Mouse (Mus musculus) gastrocnemius, postnatal 36 days (tissue): ENCODE measurements around the gene Hdac1. TPM values are rescaled to one million over a fixed set of nuclear protein-coding genes. Genes with fewer than 3 reads are reported as not detected.

Experiments
- DNase-seq, 2 experiments: peaks; one replicate each; pipeline ENCODE4 v3.0.0; 2022
- intact Hi-C: fragments of 180-260 bp; cut with DNase I; formaldehyde crosslinking; loops from one replicate; pipeline ENCODE4 v1.15.1; 2025
- microRNA-seq, 2 experiments: library from miRNA; unstranded; fragments of <30 nt; microRNA quantifications; one replicate each; pipeline ENCODE4 v1.2.0; 2021
- total RNA-seq, 2 experiments: library from RNA; stranded (reverse); gene quantifications; 2 replicates each; pipeline ENCODE4 v1.2.3; 2021

Hdac1 gene
- total RNA-seq, 2 experiments from 2014 or later: 9.0 to 9.9 TPM

DNA sequence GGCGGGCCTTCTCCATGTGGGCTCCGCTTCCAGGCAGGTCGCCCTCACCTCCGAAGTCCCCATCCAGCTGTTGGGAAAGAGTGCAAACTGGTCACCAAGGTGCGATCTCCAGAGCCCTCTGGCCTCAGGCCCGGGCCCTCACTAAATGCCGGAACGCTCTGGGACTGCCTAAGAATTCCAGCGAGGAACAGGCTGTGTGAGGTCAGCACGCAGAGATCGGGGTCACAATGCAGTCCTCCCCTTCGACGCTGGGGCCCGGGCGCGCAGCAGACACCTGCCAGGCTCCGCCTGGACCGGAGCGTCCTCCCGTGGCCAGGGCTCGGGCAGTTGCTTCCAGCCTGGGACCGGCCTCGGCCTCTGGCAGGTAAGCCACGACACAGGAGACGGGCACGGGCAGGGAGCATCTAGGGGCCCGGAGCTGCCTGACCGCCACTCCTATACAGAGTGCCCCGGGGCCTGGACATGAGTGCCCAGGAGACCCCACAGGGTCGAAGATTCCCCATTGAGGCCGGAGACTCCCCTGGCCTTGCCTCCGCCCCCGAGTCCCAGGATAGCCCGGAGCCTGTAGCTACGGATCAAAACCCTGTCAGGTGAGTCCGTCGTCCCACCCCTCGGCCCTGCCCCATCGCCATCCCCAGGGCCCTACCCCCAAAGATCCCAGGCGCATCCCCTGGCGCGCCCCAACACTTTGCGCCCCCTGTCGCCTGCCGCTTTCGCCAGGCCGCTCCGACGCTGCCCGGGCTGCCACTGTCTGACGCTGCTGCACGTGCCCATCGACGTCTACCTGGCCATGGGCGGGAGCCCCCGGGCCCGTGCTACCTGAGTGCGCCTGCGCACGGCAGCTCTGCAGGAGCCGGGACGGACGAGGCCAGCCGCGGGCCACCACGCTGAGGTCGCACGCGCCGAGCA, 51.3 kb downstream of the Hdac1 start, which contains the start of the genes Tssk3 and Fam229a:
Gene Tssk3, minus strand, starts transcription at position 51 of the 909 bp plus-strand sequence.
Gene Fam229a, plus strand, starts transcription at position 219 of the 909 bp plus-strand sequence.
- intact Hi-C loops: no loop called here

DNA sequence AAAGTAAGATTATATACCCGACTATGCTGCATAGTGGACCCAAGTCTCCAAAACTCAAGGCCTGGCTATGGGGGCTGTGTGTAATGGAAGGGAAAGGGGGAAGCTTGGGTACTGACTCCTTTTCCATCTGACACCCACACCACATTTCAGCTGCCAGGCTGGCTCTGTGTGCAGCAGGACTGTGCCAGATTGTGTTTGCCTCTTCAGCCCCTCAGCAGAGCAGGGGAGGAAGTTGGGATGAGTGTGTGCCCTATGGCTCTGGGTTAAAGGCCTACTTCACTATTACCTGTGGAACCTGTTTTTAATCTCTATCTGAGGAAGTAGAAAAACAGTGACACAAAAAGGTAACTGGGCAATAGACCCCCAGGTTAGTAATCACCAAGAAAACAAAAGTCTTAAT, 61.4 kb downstream of the Hdac1 start:
- no peak for DNase-seq
- intact Hi-C loops: no loop called here

More for the DNA sequence above, 51.3 kb downstream of the Hdac1 start, which contains the start of the genes Tssk3 and Fam229a:
- no peak for DNase-seq

DNA sequence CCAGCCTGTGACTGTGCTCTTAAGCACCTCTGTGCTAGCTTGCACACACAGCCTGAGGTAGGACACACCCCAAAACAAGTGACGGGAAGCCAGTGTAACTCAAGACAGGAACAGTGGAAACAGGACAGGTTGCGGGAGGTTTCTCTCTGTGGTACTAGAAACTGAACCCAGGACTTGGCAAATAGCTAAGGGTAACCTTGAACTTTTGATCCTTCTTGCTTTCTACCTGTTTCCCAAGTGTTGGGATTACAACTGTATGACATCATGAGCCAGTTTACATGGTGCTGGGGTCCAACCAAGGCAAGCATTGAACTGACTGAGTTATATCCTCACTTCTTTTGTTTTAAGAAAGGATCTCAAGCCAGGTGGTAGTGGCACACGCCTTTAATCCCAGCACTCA, 62.6 kb downstream of the Hdac1 start:
- intact Hi-C loops: no loop called here
- DNase-seq: no peak

DNA sequence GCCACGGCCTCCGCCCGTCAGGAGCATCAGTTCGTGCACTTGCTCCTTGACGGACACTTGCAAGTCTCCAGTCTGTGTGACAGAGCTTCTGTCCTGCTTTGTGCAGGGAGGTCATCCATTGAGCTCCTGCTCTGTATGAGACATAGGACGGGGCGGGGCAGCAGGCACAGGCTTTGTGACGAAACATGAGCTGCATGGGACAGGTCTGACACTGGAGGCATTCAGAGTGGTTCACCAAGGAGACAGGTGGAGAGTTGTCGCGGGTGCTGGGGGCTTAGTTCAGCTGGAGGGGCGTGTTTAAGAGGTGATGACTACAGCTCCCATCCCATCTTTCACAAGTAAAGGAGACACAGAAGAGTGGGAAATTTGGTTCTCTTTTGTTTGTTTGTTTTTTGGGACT, 66.5 kb downstream of the Hdac1 start:
- no peak for DNase-seq
- intact Hi-C loops: no loop called here

Small RNA genes lying within 50 kb of the gene (microRNA-seq; reads per million reads assigned to microRNA genes)
- 0 reads per million in 2 experiments for gene Mir8119

Other genes starting within 250 kb of the Hdac1 start
- gene Rbbp4, start 207.3 kb downstream of the Hdac1 start, total RNA-seq: 10 to 100 TPM; 36.0 to 47.3 TPM
- 10 to 100 TPM; 23.3 to 24.2 TPM for gene Zbtb8os, start 207.0 kb downstream of the Hdac1 start, total RNA-seq
- 1 to 10 TPM in 1 of 2 experiments, under 1 TPM in 1; 0.76 to 1.1 TPM for gene Zbtb8a, start 164.6 kb downstream of the Hdac1 start, total RNA-seq
- not detected for gene Zbtb8b, start 101.9 kb downstream of the Hdac1 start, total RNA-seq
- 10 to 100 TPM; 28.7 to 35.8 TPM for gene Bsdc1, start 81.1 kb downstream of the Hdac1 start, total RNA-seq
- not detected for gene Tssk3, start 51.7 kb downstream of the Hdac1 start, total RNA-seq
- not detected for gene Fam229a, start 51.5 kb downstream of the Hdac1 start, total RNA-seq
- 1 to 10 TPM; 1.0 to 1.9 TPM for gene Marcksl1, start 29.1 kb downstream of the Hdac1 start, total RNA-seq
- 1 to 10 TPM in 1 of 2 experiments, not detected in 1; 6.2 TPM for gene Lck, start 30.9 kb upstream of the Hdac1 start, total RNA-seq
- gene Fam167b, start 35.8 kb upstream of the Hdac1 start, total RNA-seq: not detected
- gene Eif3i, start 57.9 kb upstream of the Hdac1 start, total RNA-seq: 100 to 1,000 TPM; 116 to 135 TPM
- 10 to 100 TPM; 29.3 to 30.0 TPM for gene Tmem234, start 58.0 kb upstream of the Hdac1 start, total RNA-seq
- under 1 TPM; 0.51 to 0.62 TPM for gene Dcdc2b, start 71.5 kb upstream of the Hdac1 start, total RNA-seq
- 1 to 10 TPM; 6.5 to 9.8 TPM for gene Iqcc, start 76.4 kb upstream of the Hdac1 start, total RNA-seq
- gene Ccdc28b, start 81.2 kb upstream of the Hdac1 start, total RNA-seq: 10 to 100 TPM; 41.0 to 44.5 TPM
- gene Txlna, start 98.4 kb upstream of the Hdac1 start, total RNA-seq: 10 to 100 TPM; 15.2 to 17.2 TPM
- gene Kpna6, start 130.1 kb upstream of the Hdac1 start, total RNA-seq: 10 to 100 TPM; 64.5 to 67.4 TPM
- gene Tmem39b, start 154.1 kb upstream of the Hdac1 start, total RNA-seq: 1 to 10 TPM; 2.5 to 3.3 TPM
- gene Khdrbs1, start 199.6 kb upstream of the Hdac1 start, total RNA-seq: 10 to 100 TPM; 20.2 to 26.5 TPM